Mouse (Mus musculus) hematopoietic stem cell, adult 5-6 weeks (primary cell): ENCODE results near the gene Klhl23. TPM values are rescaled to one million over a fixed set of nuclear protein-coding genes. Genes with fewer than 3 reads are reported as not detected.
"Not testable (repeated sequence)": the region's sequence is repeated elsewhere in the genome, so short reads cannot be mapped to it uniquely, and the experiment has no call there.

Experiments used
- ATAC-seq, 2 experiments: fragments of 125-278 bp in 1 of 2; replicated peaks in 1 of 2; 2 replicates each; pipeline ENCODE4 v1.8.0; 2016 to 2017; ENCODE audit warnings: inconsistent platforms in 2 of 2, mild to moderate bottlenecking in 2 of 2, moderate number of reproducible peaks in 2 of 2, low read depth in 1 of 2, moderate TSS enrichment in 1 of 2; ENCODE audit not compliant: low FRiP score in 2 of 2, poor library complexity in 2 of 2, severe bottlenecking in 2 of 2, insufficient read depth in 1 of 2, low TSS enrichment in 1 of 2
- total RNA-seq: library from RNA; stranded (forward); fragments of 172-1452, 232-1000 nt; gene quantifications from 2 replicates; pipeline ENCODE4 v1.2.3, GENCODE M21; 2017

The Klhl23 gene
- total RNA-seq = 23.3 and 36.3 TPM in 2 replicates

- ATAC-seq = peak; percentile 63 to 79
Observed at GRCm38 (mm10) chr2:69821711-69822110, at the start of gene Klhl23. Klhl23 (plus strand) TSS chr2:69821944.

GRCm38 (mm10) chr2:69773331-69773730 lies 48.4 kb upstream of the Klhl23 start:
- no peak for ATAC-seq

- peak; percentile 79 to 80 for ATAC-seq
Observed at GRCm38 (mm10) chr2:69777985-69778835, 43.5 kb upstream of the Klhl23 start.

GRCm38 (mm10) chr2:69778836-69779177 lies 42.9 kb upstream of the Klhl23 start:
- peak; percentile 70 to 75; a peak in 3 of 4 replicates for ATAC-seq

DNA sequence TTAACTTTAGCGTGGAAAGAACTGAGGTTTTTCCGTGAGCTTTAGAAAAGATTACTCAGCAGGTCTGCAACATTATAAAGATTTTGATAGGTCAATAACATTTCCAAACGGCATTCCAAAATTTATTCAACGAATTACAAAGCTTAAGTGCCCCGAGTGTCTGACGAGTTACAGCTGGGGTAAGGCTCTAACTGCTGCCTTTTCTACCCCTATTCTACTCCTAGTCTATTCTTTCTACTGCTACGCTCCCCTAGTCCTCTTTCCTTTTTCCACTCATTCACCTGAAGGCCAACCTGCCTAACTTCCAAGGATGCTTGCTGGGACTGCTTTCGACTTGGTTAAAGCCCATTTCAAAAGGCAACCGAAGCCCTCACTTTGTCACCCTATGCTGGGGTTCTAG lies 32.8 kb upstream of the Klhl23 start:
- no peak for ATAC-seq

- ATAC-seq = peak; percentile 80 to 93
Observed at GRCm38 (mm10) chr2:69789429-69790069, 32.2 kb upstream of the Klhl23 start, which contains the start of the genes Ccdc173 and Phospho2. Ccdc173 (minus strand) TSS chr2:69789575. Phospho2 (plus strand) TSS chr2:69789623.

GRCm38 (mm10) chr2:69790285-69790684 lies 31.5 kb upstream of the Klhl23 start:
- peak; percentile 80 to 82 for ATAC-seq

GRCm38 (mm10) chr2:69790722-69791121 lies 31.0 kb upstream of the Klhl23 start:
- ATAC-seq = no peak

DNA sequence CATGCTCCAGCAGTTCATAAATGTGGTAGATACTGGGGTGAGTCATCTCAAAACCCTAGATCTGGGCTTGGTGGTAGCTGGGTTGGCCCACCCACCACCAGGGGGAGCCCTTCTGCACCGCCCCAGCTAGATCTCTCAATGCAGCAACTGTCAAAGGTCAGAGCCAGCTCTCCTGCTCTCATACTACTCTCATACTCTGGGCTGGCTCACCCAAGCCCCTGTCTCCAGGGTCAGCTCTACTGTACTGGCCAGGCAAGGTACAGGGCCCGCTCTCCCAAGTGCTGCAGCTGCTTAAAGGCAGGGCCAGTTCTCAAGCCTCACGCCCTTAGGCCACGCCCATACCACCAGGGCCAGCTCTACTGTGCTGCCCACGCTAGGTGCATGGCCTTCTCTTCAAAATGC lies 18.8 kb upstream of the Klhl23 start:
- ATAC-seq = peak; percentile 97 to 99

GRCm38 (mm10) chr2:69803756-69804155 lies 18.0 kb upstream of the Klhl23 start:
- no peak for ATAC-seq

DNA sequence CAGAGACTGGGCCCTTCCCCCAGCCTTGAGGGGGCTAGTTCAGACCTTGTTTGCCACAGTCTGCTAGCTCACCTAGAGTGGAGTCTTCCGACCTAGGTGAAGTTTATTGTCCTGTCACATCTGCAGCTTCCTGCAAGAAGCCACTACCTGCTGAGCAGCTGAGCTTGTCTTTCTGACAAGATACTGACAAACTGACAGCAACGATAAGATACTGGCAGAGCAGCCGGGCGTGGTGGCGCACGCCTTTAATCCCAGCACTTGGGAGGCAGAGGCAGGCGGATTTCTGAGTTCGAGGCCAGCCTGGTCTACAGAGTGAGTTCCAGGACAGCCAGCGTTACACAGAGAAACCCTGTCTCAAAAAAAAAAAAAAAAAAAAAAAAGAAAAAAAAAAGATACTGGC lies 17.1 kb upstream of the Klhl23 start:
- ATAC-seq = not testable (repeated sequence)

DNA sequence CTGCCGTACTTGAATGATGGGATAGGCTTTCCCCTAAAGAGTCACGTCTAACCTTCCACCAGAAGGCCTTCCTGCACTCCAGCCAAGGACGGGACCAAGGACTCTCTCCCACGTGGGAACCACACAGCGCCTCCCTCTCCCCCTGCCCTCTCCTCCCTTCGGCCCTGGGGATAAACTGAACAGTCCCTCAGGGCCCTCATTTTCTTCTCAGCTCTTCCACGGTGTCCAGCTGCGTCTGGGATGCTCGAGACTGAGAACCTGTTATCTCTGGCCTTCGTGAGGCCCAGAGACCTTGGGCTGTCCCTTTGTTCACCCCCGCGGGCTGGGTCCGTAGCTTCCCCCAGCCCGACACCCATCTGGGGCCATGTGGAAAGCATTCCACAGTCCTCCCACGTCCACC lies 11.6 kb upstream of the Klhl23 start:
- ATAC-seq = no peak

DNA sequence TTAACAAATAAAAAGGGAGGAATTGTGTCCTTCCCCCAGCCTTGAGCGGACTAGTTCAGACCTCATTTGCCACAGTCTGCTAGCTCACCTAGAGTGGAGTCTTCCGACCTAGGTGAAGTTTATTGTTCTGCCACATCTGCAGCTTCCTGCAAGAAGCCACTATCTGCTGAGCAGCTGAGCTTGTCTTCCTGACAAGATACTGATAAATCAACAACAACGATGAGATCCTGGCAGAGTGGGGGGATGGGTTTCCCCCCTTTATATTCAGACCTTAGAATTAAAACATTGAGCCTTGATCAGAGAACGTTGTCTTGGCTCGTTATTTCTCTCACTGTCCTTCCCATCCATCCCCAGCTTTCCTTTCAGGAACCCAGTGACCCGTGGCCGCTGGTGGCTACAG lies 10.4 kb upstream of the Klhl23 start:
- ATAC-seq = not testable (repeated sequence)

GRCm38 (mm10) chr2:69816575-69816974 lies 5.2 kb upstream of the Klhl23 start:
- no peak for ATAC-seq

- ATAC-seq = no peak
Observed at GRCm38 (mm10) chr2:69818350-69819085, 3.2 kb upstream of the Klhl23 start.

DNA sequence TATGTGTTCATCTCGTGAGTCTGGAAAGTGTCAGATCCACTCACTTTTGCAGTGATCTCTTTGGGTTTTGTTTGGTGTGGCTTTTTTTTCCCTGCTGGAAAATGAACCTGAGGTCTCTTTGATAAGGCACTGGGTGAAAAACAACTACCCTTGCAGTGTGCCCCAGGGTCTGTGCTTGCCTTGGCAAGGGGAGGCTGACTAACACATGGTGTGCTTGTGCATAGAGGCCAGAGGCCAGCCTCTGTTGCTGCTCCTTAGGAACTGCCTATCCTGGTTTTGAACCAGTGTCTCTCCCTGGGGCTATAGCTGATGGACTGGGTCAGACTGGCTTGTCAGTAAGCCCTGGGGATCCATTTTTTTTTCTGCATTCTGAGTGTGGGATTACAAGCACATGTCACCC lies 1.5 kb upstream of the Klhl23 start:
- no peak for ATAC-seq

DNA sequence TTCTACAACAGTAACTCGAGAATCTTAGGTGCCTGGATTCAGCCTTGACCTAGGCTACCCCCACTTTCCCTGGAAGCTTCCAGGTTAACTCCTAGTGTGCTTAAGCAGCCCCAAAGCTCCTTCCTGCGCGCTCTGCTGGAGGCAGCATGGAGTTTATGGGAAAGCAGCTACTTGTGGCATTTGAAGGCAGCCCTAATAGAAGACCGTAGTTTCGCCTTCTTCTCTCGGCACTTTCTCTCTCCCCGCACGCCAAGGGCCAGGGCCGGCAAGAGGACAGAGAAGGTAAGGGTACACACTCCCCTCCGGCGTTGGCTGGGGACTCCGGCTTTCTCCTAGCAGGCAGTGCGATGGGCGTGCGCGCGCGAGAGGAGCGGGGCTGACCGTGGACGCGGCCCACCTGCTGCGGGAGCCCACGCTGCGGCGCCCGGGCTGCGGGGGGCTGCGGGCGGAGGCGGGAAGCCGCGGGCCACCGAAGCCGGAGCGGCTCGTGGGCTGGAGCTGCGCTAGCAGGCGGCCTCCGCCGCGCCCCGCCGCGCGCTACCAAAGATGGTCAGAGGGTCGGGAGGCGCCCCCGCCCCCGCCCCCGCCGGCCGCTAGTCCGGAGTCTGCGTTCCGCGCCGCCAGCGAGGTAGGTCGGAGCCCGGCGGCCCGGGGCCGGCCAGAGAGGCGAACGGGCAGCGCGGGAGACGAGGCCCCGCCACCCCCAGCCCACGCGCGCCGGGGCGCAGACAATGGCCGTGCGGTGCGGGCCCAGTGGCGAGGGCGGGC lies 801 bp downstream of the Klhl23 start:
- peak; percentile 17 to 33; a peak in 3 of 4 replicates for ATAC-seq
